Mouse (Mus musculus) kidney, postnatal 4 days (tissue): Measurements from ENCODE around the gene Tcf7l1.

ENCODE experiments used
- DNase-seq, 2 experiments: peaks; one replicate each; pipeline ENCODE4 v3.0.0; 2021; ENCODE audit warnings: mixed read lengths in 2 of 2

Gene Tcf7l1

DNA sequence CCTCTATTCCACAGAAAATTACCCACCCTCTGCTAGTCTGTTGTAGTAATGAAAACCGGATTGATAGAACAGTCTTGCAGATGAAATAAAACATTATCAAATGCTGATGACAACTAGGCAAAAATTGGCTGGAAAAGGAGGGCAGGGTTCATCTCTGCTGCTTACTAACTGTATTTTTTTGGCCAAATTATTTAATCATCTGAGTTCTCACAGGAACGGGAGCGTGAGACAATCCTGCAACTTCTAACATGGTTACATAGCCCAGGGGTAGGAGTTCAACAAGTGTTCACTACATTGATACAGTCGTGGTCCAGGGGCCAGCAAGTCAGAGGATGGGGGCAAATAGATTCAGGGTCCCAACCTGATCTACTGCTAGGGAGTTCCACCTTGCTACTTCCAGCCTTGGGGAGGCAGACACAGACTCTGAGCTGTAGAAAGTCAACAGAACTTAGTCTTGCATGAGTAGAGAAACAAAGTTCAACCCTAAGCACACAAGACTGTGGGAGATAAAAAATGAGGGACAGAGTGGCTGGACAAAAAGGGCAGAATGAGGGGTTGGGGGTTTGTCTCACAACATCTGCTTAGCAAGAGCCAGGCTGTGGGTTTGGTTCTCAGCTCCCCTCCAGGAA, 205.7 kb downstream of the Tcf7l1 start:
- no peak for DNase-seq

GRCm38 (mm10) chr6:72581625-72582382, 207.2 kb downstream of the Tcf7l1 start:
- DNase-seq, result no peak
